Mouse (Mus musculus) right cerebral cortex, postnatal 25 days (tissue): ENCODE data around the gene Myo1g.

Experiments used
- DNase-seq: peaks from one replicate; pipeline ENCODE4 v3.0.0; 2022

Myo1g gene

DNA sequence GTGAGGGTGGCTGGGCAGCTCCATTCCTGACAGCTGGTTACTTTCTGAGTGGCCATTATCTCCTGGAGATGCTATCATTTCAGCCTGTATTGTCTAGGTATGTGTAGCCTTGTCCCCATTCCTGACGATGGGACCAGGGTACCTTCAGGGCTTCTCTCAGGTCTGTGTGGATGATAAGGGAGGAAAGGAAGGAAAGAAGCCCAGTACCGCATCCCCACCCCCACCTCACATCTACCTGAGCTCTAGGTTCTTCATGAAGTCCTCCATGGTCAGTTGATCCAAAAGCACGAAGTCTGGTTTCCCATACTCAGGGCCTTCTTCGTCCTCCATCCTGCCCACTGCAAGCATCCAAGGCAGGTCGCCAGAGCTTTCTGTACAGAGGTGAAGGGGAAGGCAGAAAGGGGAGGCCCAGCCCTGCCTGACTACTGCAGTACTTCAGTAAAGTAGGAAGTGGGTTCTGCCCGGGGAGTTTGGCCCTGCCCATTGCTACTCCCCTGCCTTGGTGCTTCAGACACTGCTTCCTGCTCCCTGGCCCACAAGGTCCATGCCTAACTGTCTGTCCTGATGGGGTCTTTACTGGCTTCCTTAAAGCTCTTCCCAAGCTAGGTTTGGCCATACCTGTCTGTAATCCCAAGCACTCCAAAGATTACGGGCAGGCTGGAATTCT lies at the start of gene Myo1g:
Myo1g (minus strand) TSS at position 459 of the 667 bp plus-strand sequence.
- no peak for DNase-seq

DNA sequence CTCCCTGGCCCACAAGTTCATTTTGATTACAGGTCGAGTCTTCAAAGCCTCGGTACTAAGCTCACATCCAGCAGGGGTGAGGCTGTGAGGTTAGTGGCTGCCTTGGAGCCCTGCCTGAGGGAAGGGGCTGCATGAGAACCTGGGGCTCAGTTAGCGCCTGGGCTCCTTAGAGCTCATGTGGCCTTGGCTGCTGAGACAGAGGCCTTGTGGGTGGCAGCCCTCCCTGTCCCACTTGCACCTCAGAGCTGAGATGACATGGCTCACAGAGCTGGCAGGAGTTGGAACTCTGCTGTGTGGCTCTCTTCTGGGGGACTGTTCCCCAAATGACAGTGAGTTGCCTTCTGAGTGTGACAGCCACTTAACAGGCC lies 48.6 kb upstream of the Myo1g start:
- no peak for DNase-seq

DNA sequence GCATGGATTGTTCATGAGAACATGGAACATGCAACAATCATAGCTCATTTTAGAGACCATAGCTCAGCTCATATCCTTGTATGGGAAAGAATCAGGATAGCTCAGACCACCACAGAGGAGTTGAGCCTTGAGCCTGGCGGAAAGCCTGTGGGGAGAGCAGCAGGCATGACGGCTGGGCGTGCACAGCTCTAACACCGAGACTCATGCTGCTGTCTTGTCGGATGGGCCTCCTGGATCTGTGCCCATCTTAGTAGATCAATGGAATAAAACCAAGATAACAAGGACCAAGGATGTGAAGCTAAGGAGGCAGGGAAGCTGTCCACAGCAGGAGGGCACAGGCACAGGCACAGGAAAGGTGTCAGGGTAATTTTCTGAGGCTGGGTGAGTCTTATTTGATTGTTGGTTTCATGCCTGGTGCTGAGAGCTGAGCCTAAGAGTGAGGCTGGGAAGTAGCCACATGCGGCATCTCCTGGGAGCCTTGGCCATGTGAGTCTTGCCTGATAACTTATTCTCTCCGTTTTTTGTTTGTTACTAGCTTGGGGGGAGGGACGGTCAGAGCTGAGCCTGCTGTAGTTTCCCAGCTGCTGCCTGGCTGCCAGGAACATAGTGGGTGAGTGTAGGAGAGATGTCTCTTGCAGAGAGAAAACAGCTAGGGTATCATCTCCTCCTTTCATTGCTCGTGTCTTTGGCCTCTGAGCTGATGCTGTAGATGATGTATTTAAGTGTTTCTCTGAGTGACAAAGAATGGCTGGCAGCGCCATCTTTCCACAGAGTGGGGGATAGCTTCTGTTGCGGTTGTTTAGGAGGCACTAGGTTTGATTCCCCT lies 48.0 kb upstream of the Myo1g start:
- DNase-seq = peak; percentile 25

DNA sequence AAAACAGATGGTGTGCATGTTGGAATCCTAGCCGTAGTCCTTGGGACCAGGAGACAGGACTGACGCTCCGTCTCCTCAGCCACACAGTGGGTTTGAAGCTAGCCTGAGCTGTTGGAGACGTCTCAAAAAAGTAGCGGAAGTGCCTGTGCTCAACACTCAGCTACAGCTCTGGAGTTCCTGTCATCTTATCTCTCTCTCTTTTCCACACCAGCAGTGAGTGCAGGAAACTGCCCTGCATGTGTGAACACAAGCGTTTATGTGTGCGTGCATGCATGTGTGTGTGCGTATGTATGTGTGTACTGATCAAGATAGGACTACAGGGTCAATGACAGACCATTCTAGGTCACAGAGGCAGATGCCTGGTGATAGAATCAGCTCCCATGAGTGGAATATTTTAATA lies 47.2 kb upstream of the Myo1g start:
- DNase-seq = no peak

DNA sequence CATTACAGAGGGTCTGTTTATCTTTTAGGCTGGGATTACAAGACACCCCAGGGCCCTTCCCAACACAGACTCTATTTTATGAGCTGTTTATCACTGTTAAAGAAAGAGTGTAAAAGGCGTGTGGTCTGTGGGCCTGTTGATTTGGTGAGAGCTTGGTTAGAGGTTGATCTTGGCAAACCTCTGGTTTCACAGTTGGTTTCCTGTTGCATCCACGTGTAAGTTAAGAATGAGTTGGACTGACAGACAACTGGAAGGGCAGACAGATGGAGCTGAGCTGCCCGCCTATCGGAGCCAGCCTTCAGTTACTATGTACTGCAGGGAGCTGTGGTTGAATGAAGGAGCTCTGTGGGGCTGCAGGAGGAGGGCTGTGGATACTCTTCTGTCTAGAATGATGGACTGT lies 45.7 kb upstream of the Myo1g start:
- no peak for DNase-seq

DNA sequence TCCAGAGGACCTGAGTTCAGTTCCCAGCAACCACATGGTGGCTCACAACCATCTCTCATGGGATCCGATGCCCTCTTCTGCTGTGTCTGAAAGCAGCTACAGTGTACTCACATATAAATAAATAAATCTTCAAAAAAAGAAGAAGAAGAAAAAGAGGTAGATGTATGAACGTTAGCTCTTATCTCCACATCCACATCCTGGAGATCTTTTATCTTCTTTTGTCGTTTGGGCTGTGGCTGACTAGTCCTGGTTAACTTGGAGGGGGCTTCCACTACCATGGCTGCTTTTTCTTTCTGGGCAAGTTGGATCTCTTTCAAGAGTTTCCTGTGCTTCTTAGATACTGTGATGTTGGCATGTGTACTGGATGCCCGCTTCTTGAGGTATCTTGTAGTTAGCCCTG lies 42.4 kb upstream of the Myo1g start:
- no peak for DNase-seq

DNA sequence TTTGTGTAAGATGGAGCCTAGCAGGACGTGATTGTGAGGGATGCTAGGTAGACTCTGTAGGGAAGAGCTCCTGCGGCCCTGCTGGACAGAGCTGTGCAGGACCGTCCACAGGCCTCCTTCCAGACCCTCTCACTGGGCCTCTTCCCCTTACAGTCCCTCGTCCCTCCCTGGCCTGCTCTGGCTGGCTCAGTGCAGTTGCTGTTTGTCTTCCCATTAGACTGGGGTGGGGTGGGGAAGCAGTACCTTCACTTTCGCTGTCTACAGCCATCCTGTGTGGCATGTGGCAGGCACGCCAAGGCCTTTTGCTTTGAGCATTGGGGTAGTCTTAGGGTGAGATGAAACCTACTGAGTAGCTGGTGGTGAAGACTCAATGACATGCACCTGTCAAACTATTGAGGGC lies 41.6 kb upstream of the Myo1g start:
- DNase-seq = no peak

DNA sequence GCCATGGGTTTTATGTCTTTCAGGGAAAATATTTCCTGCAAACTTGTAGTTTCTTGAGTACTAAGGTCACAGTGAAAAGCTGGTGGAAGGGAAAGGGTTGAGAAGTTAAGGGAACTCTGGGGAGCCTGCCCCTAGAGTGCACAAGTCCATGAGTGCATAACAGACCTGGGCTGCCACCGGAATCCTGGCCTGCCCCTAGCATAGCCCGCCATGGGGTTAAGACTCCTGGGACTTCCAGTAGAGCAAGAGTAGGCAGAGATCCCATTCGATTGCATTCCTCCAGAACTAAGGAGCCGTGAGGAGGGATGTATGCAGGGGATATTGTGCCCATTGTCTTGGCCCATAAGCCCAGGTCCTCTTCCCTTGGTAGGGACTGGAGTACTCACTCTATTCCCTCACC lies 40.7 kb upstream of the Myo1g start:
- DNase-seq = no peak

DNA sequence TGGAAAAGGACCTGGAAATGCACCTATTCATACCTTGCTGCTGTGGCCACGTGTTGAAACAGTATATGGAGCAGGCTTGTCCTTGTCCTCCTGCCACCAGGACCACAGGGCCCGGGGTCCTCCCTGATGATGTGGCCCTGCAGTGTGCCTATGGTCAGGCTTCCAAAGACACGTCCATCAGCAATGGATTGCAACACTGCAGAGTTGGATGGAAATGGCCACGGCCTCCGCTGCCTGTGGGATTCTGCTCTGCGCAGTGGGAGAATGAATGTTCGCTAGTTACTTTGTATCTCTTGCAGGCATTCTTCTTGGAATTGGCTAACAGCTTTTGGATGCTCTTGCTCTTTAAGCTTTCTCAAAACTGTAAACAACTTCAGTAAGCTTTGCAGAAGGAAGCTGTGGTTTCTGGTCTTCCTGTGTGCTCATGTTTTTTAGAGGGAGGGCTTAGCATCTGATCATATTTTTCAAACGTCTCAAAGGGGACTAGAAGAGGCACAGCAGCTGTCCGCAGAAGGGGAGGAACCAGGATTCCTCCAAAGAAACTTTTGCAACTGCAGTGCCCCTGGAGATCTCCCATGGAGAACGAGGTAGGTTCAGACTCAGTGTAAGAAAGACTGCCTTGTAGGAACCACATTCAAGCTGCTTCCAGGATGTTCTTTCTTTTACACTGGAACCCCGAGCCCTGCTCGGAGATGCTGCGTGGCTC lies 40.0 kb upstream of the Myo1g start:
- DNase-seq = no peak

DNA sequence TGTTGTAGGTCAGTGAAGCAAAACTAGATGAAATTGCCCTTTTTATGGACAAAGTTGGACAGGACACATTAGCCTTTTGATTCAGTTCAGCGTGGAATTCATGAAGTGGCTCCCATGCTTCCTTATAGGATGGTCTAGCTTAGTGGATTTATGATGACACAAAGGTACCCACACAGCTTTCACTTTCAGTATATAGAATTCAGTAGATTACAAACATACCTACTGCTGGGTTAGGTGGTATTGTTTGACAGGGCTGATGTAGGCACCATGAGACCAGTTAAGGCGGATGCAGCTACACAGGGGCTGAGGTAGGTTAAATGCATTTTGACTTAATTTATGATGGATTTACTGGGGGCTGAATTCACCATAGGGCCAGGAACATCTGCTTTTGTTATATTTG lies 39.2 kb upstream of the Myo1g start:
- no peak for DNase-seq

DNA sequence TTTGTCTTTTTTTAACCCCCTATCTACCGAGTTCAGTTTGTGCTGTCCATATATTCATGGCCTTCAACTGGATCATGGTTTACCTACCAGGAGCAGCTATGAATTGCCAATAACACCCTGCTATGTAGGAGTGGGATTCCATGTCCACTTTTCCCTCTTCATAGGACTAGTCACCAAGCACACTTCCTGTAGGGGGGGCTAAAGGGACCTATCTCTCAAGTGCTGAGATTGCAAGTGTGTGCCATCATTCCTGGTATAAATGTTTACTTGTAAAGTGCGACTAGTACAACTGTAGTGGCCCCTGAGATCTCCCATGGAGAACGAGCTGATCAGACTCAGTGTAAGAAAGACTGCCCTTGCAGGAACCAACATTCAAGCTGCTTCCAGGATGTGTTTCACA lies 37.5 kb upstream of the Myo1g start:
- DNase-seq = no peak

DNA sequence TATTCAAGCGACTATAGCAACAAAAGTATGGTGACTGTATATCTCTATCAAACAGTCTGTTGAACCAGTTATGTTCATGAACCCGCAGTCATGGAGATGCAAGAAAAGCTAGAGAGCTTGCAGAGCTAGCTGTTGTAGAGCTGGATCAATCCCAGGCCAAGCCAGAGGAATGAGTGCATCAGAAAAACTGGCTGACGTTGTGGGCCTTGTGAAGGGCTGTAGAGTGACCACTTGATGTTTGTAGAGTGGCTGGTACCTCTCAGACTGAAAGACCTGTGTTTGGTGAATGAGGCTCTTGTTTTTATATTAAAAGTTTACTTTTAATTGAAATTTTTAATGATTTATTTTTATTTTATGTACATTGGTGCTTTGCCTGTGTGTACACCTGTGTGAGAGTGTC lies 29.4 kb upstream of the Myo1g start:
- no peak for DNase-seq

DNA sequence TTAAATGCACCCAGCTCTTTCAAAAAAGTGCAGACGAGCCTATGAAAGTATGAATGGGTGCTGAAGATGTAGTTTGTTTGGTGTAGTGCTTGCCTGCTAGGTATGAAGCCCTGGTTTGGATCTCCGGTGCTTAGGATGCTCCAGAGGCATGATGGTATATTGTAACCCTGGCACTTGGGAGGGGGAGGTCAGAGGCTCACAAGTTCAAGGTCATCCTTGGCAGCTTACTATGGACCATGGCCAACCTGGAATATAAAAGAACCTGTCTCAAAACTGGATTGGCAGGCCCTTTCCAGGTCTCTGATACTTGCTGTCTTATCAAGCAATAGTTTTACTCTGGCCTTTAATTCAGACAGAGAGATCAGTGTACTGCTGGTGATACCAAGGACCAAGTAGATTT lies 29.0 kb upstream of the Myo1g start:
- DNase-seq = no peak

DNA sequence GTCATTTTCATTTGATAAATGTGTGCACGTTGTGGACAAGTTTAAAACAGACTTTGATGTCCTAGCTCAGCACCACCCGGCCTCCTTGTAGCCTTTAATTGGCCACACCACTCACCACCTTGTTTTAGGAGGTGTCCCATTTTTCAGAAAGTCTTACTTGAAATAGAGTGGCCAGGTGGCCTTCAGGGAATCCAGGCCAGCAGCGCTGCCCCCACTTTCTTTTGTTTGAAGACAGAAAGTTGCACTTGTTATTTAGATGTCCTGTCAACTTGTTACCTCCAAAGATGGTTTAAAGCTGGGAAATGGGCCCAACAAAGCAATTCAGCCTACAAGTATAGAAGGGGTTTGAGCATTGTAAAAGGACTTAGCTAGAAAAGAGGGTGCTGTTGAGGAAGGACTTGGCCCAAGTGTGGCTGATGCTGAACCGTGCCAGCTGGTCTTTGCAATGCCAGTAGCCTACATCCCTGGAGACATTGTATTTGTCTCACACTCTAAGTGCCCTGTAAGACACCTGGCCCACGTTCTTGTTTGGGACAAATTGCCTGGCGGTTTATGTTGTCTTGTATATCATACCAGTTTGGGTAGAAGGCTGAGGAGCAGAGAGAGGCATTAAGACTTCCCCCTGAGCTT lies 27.0 kb upstream of the Myo1g start:
- no peak for DNase-seq

DNA sequence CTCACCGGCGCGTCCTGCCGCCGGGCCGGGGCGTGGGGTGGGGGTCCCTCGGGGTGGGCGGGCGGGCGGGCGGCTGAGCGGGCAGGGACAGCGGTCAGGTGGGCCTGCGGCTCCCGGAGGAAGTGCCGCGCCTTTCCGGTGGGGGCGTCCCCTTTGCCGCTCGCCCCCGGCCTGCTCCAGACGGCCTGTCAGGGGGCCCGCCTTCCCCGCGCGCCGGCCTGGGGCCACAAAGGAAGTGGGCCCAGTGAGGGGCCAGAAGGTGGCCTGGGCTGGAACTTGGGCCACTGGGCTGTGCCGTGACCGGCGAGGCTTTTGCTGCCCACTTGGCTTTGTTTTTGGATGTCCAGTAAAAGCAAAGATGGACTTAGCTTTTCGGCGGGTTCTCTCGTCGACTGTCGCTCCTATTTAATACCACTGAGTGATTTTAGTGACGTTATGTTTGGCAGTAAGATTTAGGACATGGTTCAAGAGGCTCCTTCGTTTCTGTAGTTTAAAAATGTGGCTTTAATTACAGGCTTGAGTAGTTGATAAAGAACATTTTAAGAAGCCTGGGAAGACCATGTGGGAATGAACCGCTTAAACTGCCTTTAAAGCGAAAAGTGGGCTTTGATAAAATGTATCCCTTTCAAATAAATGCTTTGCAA lies 26.4 kb upstream of the Myo1g start:
- DNase-seq = peak; percentile 51

DNA sequence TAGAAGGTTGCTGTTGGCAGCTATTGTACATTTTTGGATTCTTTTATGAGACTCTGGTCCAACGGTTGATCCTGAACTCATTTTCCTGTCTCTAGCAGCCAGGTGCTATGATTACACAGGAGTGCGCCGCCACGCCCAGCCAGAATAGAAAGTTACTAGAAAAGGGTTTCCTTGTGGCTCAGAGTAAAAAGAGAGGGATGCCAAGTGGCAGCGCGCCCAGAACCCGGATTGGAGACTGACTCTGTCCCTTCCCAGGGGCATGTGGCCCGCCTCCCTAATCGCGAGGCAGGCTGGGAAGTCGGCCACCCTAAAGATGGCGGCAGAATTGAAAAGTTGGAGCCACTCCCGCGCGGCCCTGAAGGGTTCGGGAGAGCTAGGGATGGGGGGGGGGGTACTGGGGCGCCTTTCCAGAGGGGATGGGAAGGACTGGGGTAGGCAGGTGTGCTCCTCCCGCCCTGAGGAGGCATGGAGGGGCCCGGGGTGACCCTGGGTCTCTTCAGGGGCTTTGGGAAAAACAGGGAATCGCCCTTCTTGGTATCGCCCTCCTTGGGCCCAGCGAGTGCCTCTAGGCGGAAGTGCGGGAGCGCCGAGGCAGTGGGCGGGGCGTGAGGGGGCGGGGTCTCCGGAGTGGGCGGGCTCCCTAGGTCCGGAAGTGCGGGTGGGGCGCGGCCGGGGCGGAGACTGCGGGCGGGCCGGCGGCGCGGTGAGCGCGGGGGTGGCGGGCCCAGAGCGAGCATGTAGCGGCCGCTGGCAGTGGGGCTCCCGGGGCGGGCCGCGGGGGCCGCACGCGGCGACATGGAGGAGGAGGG lies 25.6 kb upstream of the Myo1g start, which contains the start of gene Ccm2:
Ccm2 (plus strand) TSS at position 683 of the 809 bp plus-strand sequence.
- peak; percentile 90 for DNase-seq

DNA sequence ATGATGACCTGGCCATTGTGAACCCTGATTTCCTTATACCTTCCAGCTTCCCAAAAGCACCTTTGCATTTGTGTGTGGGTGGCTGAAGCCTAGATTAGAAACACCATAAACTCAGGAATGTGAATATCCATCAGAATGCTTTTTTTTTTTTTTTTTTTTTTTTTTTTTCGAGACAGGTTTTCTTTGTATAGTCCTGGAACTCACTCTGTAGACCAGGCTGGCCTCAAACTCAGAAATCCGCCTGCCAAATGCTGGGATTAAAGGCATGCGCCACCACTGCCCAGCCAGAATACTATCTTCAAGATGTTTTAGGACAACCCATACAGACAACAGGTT lies 25.1 kb upstream of the Myo1g start:
- no peak for DNase-seq

DNA sequence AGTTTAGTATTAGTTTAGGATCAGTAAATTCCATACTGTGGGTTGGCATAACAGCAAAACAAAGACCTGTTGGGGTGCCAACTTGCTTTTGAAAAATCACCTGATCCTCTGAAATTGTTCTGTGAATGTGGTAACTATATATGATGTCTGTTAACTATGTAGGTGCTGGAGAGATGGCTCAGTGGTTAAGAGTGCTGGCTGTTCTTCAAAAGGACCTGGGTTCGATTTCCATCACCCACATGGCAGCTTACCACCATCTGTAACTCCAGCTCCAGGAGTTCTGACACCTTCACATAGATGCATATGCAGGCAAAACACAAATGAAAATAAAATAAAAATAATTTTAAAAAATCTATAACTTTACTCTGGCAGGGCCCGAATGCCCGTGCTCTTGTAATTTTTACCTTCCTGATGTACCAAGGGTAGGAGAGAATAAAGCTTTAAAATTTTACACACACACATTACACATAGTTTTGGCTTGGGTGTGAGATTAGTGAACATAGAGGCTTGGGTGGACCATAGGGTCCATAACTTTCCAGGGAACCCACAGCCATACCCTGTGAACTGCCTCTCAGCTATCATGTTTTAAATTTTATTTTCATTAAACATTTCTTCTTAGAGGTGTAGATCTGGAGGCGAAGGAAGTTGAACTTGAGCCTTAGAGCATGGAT lies 24.6 kb upstream of the Myo1g start:
- no peak for DNase-seq

DNA sequence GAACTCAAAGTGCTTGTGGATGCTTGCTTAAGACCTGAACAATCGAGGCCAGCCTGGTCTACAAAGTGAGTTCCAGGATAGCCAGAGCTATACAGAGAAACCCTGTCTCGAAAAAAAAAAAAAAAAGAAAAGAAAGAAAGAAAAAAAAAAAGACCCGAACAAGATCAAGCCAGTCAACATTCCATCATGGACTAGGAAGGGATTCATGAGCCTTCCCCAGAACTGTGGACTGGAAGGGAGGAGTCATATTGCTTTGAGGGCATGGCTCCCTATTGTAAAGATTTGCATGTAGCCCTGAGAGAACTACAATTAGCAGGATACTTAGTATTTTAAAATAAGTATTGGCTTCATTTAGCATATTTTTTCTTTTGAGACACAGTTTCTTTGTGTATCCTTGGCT lies 23.9 kb upstream of the Myo1g start:
- DNase-seq = no peak

DNA sequence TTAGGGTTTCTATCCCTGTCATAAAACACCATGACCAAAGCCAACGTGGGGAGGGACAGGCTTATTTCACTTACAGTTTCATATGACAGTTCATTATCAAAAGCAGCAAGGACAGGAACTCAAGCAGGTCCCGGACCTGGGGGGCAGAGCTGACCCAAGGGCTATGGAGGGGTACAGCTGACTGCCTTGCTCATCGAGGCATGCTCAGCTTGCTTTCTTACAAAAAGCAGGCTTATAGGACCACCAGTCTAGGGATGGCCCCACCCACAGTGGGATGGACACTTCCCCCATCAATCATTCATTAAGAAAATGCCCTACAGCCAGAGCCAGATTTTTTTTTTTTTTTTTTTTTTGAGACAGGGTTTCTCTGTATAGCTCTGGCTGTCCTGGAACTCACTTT lies 10.0 kb upstream of the Myo1g start:
- DNase-seq = no peak

DNA sequence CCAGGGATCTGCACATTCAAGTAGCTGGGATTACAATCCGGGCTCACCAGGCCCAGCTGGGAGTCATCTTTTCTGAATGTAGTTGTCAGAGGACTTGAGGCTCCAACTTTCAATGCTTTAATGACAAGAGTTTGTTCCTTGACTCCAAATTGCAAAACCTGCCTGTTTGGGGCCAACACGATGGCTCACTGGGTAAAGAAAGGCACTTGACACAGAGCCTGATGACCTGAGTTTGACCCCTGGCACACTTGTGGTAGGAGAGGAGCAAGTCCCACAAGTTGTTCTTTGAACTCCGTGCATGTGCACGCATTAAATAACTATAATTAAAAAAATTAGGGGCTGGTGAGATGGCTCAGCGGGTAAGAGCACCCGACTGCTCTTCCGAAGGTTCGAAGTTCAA lies 9.2 kb upstream of the Myo1g start:
- DNase-seq = no peak
